Mouse (Mus musculus) urinary bladder, adult 2 months (tissue): ENCODE measurements around the gene Mrm2. TPM values are rescaled to one million over a fixed set of nuclear protein-coding genes. Genes with fewer than 3 reads are reported as not detected.
A peak's percentile ranks its signal among the peaks of the same experiment; 100 is the strongest.
"Not testable (repeated sequence)": the region's sequence is repeated elsewhere in the genome, so short reads cannot be mapped to it uniquely, and the experiment has no call there.

Experiments used
- DNase-seq: peaks from one replicate; pipeline ENCODE4 v3.0.0; 2022; ENCODE audit warnings: low spot score
- polyA plus RNA-seq: library from polyadenylated mRNA; depleted of rRNA; stranded (reverse); fragments of >200 nt; gene quantifications from 2 replicates; pipeline ENCODE4 v1.2.3, GENCODE M21; 2012; rRNA removed

The Mrm2 gene
- 11.8 and 12.0 TPM in 2 replicates for polyA plus RNA-seq

DNA sequence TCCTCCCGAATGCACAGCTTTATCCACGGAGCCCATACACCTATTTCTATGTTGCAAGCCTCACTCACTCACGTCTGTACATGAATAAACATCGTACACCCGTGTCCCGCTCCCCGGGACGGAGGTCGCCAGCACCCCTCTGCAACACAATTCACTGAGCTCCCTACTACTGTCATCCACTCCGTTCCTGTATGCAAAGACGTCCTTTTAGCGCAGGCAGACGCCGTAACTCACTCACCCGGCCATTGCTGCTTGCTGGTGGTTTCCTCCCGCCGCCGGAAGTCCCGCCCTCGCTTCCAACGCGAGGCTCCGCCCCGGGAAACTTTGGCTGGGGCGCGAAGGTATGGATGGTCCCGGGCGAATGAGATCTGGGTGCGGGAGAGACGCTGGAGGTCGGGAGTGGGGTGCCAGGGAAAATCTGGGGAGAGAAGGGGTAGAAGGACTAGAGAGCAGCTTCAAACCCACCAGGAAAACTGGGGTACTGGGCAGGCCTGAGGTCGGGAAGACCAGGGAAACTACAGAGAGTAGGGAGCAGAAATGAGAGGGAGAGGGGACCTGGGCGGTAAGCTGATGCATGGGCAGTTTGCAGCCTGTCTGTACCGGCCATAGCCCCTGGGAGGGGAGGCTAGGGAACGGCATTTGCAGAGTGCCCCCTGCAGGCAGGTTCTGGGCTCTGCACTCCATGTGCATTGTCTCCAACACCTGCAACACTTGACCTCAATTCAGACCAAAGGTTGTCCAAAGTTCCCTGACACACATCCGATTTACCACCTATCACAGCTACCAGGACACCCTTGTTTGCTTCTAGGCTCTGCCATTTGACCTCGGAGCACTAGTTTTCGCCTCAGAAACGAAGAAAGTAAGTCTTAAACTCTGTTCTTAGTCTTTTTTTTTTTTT, at the start of gene Mrm2:
Gene Mrm2, minus strand, starts transcription at position 284 of the 898 bp plus-strand sequence.
- peak; percentile 66 for DNase-seq

DNA sequence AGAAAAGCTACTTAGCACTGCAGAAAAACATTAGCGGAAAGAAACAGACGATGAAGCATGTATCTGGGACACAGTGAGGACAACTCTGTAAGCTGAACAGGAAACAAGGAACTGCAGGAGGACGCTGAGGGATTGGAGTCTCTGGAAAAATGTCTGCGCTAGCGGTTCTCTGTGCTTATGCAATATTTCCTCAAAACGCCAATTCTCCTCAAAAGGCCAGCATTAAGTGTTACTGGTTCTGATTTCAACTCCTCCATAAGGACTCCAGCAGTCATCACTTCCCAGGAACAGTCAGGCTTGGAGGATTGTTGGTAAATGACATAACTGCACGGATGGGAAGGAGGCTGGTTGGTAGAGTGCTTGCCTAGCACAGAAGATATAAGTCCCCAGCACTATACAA, 49.5 kb upstream of the Mrm2 start:
- no peak for DNase-seq

- no peak for DNase-seq
Observed at GRCm38 (mm10) chr5:140379299-140379698, 47.6 kb upstream of the Mrm2 start.

GRCm38 (mm10) chr5:140378121-140378853, 46.6 kb upstream of the Mrm2 start:
- DNase-seq = no peak

DNA sequence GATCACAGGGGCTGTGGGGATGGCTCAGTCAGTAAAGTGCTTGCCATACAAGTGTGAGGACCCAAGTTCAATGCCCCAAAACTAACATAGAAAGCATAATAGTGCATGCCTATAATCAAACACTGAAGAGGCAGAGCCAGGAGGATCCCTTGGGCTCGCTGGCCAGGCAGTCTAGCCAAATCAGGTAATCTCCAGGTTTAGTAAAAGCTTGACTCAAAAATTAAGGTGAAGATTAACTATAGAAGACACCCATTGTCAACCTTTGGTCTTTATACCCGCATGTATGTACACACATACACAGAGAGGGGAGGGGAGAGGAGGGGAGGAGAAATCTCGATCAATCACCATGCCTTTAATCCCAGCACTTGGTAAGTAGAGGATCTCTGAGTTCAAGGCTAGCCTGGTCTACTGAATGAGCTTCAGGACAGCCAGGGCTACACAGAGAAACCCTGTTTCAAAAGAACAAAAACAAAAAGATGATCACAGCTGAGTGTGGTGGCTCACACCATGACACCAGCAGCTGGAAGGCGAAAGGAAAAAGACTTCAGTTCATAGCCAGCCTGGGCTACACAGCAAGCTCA, 43.6 kb upstream of the Mrm2 start:
- DNase-seq = no peak

DNA sequence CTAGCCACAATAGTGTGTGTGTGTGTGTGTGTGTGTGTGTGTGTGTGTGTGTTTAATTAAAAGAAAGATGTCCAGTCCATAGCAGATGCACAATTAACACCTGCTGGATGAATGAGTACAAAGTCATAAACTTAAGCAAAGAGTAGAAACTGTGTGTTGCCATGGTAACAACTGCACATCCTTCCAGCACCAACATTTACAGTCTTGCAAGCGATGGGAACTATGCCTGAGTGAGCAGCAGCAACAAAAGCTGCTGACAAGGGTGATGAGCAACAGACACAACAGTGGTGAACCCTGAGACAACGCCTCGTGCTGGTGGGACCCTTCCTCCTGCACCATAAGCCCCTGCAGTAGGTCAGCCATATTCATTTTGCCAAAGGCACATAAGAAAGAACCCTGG, 42.5 kb upstream of the Mrm2 start:
- DNase-seq = no peak

- DNase-seq = no peak
Observed at GRCm38 (mm10) chr5:140373711-140374110, 42.0 kb upstream of the Mrm2 start.

- DNase-seq = no peak
Observed at GRCm38 (mm10) chr5:140371671-140372070, 40.0 kb upstream of the Mrm2 start.

DNA sequence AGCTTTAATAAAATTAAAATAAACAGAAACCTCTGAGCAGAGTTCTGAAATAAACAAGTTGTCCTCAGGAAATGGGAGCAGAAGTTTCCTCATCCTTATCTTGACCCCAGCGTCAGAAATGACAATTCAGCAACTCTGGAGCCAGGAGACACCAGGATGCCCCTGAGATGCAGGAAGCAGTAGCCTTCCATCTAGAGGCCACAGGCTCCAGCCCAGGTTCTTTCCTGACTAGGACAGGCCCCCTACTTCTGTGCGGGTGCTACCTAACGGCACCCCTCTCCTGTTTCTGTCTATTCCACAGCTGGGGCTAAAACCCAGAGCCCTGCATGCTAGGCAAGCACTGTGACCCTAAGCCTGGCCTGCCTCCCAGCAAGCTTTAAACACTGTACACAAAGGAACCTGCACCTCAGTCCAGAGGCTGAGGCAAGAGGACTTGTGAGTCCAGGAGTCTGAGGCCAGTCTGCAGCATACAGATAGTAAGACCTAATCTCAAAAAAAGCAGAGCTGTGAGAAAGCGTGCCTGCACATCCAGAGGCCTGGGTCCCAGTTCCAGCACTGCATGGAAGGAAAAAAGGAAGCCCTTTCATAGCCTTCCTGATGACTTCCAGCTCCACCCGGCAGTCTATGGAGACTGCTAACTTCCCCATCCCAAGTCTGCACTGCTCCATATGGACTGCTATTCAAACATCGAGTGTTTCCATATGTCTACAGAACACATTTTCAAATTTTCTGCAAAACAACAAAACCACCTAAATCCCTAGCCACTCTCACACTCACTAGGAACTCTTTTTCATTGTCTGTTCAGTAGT, 39.0 kb upstream of the Mrm2 start:
- no peak for DNase-seq

DNA sequence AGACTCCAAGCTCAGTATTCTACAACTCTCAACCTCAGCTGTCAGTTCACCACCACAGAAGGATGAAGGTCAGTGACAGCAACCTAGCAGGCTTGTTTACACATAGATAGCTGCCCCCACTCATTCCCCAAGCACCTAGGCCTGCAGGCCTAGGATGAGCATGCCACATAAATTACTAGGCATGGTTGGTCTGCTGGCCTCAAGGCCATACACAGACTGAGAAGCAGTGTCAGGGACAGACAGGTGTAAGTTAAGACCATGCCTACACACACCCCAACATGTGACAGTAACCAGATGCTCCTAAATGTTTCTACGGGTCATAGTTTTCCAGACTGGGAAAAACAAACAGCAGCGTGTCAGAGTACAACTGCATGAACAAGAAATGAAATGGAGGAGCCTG, 37.8 kb upstream of the Mrm2 start:
- no peak for DNase-seq

- DNase-seq = no peak
Observed at GRCm38 (mm10) chr5:140368926-140369325, 37.2 kb upstream of the Mrm2 start.

- not testable (repeated sequence) for DNase-seq
Observed at GRCm38 (mm10) chr5:140368126-140368525, 36.4 kb upstream of the Mrm2 start.

- no peak for DNase-seq
Observed at GRCm38 (mm10) chr5:140364415-140364814, 32.7 kb upstream of the Mrm2 start.

DNA sequence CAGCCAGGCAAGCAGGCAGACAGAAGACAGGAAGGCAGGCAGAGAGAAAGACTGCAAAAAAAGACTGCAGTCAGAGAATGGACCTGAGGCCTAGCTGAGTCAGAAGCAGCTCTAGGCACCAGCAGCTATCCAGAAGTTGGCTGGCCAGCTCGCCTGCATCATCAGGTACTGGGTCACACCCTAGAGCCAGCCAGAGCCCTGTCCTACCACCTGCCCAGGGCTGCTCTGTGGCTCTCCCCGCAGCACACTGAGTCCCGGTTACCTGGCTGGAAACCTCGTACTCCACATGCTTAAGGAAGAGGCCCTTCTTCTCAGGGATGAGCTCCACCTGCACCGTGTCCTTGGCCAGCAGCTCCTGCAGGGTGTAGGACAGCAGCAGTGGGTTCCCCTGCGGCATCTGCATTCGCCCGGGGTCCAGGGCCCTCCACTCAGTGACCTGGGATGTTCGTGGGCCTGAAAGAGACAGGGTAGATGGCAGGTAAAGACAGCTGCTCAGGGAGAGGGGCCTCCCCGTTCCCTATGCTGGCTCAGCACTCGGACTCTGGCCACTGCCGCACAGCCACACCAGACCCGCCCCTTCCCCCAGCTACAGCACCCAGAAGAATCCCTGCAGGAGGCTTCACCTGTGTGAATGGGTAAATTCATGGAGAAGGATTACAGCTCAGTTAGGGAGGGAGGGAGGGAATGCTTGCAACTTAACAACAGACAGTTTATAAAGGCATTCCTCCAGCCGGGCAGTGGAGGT, 28.4 kb upstream of the Mrm2 start:
- DNase-seq = no peak

DNA sequence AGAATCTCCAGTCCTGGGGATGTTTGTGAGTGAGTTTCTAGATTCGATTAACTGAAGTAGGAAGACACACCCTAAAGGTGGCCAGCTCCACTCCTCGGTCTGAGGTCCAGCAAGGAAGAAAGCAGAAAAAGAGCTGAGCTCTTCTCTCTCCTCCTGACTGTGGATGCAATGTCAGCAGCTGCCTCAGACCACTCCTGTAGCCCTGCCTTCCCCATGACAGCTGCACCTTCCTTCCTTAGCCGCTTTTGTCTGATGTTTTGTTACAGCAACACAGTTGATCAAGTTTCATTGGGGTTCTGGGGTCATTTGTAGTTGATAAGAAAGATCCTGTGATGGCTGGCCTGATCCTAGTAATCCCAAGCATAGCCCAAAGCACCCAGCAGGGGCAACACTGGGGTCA, 25.8 kb upstream of the Mrm2 start:
- DNase-seq = no peak

DNA sequence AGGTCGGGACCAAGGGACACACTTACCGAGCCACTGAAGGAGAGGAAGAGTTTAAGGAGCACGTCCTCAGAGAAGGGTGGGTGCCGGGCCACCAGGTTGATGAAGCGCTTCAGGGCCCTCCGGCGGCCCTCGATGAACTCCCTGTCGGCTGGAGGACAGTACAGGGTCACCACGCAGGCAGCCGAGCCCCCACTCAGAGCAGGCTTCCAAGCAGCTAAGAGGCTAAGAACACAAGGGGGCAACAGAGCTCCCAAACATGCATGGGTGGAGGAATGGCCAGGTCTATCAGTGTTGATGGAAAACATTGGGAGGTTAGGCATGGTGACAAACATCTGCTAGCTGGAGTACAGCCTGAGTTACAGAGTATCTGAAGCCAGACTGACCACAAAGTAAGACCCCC, 24.2 kb upstream of the Mrm2 start:
- no peak for DNase-seq

GRCm38 (mm10) chr5:140352352-140352751, 20.7 kb upstream of the Mrm2 start:
- no peak for DNase-seq

GRCm38 (mm10) chr5:140350731-140351497, 19.2 kb upstream of the Mrm2 start:
- no peak for DNase-seq

- no peak for DNase-seq
Observed at GRCm38 (mm10) chr5:140349882-140350281, 18.2 kb upstream of the Mrm2 start.

DNA sequence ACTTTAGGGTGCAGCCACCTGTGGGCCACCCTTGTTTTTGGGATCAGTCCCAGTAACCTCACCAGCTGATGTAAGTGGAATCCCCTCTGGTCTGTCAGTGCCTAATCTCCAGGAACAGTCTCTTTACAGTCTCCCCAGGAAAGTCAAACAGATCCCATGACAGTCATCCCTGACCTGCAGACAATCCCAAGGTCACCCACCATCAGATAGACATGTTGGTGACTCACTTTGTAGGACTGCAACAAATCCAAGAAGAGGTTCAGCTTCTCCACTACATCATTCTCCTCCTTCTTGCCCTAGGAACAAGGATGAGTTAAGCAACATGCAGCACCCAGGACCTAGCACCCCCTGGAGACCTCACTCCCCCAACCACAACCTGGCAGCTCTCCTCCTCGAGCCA, 14.4 kb upstream of the Mrm2 start:
- no peak for DNase-seq
